Mouse (Mus musculus) megakaryocyte progenitor cell, adult 5-6 weeks (primary cell): ENCODE results near the gene Srcap. TPM values are rescaled to one million over a fixed set of nuclear protein-coding genes. Genes with fewer than 3 reads are reported as not detected.

Source experiments
- ATAC-seq: replicated peaks from 2 replicates; pipeline ENCODE4 v1.8.0; 2016; ENCODE audit warnings: mild to moderate bottlenecking, moderate TSS enrichment, inconsistent platforms; ENCODE audit not compliant: poor library complexity
- total RNA-seq, 2 experiments: library from RNA; stranded (forward) in 1 of 2; stranded (reverse) in 1 of 2; fragments of 157-497, 149-512 nt in 1 of 2; fragments of 200-1000 nt in 1 of 2; gene quantifications; 2 replicates each; pipeline versions ENCODE4 v1.2.3 to v1.2.4; 2015 to 2017

The Srcap gene
- total RNA-seq (2015): 64.0 and 78.0 TPM in 2 replicates
- total RNA-seq (2017): 20.6 and 24.1 TPM in 2 replicates

DNA sequence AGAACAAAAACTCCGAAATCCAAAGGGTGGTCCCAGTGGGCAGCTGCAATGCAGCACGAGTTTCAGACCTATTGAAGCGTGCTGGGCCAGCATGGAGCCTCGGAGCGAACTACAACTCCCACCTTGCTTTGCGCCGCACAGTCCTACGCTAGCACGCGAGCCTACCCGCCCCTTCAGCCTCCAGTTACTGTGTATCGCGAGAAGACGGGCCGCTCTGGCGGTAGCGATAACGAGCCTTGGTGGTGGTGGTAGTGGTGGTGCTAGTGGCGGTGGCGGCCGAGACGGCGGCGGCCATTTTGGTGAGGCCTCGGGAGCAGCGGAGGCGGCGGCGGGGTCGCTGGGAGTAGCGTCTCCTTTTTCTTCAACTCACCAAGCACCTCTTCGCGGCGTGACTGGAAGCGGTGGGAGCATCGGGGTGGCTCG, at the start of gene Srcap:
Gene Srcap, plus strand, starts transcription at position 176 of the 423 bp plus-strand sequence.
- peak; percentile 94 for ATAC-seq

DNA sequence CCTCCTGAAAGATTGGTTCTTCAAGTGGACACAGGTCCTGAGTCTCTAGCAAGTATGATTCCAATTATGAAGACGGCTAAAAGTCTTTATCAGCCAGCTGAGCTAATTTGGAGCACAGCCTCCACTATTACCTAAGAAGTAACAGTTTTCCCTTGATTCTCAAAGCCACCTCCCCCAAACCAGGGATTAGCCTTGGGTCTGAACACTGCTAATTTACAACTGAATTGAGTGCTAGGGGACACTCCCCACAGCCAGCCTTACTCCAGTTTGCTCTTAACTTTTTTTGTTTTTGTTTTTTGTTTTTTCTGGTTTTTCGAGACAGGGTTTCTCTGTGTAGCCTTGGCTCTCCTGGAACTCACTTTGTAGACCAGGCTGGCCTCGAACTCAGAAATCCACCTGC, 46.6 kb upstream of the Srcap start:
- ATAC-seq: no peak

DNA sequence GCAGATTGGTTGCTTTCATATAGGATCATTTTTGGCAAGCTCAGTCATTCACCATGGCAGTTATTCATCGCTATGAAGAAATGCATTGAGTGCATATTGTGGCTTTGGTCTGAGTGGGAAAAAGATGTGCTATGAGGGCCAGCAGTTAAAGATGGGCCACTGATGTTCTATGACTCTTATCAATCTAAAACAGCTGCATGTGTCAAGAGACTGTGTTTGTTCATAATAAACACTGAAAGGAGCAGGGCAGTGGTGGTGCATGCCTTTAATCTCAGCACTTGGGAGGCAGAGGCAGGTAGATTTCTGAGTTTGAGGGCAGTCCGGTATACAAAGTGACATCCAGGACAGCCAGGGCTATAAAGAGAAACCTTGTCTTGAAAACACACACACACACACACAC, 46.1 kb upstream of the Srcap start:
- ATAC-seq: peak; percentile 37

DNA sequence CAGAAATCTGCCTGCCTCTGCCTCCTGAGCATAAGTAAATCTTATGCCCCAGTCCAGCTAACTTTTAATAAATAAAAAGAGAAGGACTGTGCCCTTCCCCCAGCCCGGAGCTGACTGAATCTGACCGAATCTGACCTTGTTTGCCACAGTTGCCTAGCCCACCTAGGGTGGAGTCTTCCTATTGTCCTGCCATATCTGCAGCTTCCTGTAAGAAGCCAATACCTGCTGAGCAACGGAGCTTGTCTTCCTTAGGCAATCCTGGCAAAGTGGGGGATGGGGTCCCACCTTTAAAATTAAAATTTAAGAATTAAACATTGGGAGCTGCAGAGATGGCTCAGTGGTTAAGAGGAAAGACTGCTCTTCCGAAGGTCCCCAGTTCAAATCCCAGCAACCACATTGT, 45.2 kb upstream of the Srcap start:
- no peak for ATAC-seq

DNA sequence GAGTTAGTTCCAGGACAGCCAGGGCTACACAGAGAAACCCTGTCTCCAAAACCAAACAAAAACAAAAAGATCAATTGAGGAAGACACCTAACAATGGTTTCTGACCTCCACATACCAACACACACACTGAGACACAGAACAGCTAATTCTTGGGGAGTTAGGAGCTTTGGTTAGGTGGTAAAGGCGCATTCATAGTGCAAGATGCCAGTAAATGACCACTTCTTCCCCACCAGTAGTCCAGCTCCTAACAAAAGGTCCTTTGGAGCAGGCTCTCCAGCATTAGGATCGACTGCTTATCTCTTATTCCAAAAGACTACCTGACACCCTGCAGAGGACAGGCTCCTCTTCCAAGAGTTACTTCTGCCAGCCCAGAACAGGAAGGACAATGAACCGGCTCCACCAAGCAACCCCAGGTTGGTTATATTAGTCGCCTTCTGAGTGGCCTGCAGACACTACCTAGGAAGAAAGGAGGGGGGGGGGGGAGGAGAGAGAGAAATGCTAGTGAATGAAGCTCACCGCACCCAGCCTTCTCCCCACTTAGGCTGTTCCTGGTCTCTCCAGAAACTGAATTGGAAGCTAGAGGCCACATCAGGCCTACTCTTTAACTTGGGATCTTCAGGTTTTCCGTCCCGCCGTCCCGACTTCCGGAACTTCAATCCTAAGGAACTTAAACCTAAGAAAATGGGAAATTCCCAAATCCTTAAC, 41.6 kb upstream of the Srcap start:
- peak; percentile 12; the same call in 1 of the 2 replicates for ATAC-seq

DNA sequence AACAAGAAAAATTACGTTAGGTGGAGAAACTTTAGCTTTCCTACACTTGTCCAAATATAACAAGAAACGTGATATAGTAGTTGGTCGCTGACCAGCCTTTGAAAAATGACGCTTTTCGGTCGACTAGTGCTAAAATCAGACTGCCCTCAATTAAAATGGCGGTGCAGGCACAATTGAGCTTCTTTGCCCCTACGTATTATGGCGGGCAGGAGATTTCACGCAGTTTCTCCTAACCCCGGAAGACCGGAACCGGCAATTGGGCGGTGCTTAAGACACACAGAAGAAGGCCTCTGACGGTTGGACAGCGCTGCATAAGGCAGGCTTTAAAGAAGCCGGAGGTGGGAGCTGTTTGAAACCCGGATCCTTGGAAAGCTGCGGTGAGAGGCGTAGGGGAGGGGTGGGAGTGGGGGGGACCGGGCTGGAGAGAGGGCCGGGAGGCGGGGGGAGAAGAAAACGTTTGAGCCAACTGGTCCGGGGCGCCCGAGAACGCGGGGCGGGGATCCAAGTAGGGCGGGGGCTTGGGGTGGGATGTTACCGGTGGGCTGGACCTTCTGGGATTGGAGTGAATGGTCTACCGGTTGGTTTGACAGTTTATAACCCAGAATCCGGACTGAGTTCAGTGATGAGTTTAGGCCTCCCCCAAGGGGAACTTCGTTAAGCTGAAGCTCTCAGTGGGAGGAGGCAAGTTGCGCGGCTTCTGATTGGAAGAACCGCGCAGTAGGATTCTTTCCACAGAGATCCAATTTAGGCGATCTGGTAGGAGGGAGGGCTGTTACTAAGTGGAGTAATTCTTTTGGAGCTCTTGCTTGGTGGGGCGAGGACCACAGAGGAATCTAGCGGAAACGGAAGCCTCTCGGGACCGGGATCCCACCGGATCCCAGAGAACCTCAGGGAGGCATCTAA, 40.8 kb upstream of the Srcap start:
- peak; percentile 81 for ATAC-seq

DNA sequence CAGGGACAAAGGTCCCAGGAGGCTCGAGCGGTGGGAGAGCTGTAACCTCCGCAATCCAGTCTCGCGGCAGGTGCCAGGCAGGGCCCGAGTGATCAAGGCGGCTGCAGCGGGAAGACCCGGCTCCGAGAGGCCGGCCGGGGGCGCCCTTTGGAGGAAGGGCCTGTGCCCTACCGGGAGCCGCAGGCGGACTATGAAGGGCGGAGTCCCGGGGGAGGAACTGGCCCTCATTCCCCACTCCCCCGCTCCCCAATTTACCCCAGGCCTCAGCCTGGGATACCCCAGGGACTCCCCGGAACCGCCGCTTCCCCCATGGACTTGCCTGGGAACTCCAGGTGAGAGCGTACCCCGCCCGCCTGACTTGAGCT, 40.2 kb upstream of the Srcap start:
- peak; percentile 37 for ATAC-seq

DNA sequence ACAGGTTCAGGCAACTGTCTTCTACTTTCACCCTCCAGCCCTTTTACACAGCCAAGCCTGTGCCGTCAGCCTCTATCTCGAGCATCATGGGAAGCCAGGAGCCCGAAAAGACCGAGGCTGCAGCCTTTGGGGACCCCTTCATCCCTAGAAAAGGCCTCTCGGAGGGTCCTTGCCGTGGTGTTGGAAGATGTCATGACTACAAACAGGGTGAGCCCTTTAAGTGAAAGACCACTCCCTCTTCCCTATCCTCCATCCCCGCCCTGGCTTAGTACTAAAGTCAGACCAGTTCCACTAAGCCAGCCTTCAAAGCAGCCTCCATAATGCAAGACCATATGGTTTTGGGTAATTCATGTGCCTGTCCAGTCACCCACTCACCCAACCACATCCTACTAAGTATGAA, 39.7 kb upstream of the Srcap start:
- ATAC-seq: no peak

DNA sequence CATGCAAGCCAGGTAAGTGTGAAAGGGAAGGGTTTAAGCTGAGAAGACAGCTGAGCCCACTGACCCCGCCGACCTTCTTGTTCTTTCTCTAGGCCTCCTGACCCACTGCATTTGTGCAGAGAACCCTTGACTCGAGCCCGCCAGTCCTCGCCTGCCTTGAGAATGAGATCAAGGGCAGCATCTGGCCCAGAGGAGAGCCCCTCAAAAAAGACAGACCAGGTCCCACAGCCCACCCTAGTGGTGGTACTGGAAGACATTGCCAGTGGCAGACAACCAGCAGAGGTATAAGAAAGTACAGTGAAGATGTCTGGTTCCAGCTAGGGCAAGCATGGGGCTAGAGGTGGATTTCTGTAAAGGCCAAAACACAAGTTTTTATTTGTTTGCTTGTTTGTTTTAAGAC, 38.1 kb upstream of the Srcap start:
- ATAC-seq: no peak

DNA sequence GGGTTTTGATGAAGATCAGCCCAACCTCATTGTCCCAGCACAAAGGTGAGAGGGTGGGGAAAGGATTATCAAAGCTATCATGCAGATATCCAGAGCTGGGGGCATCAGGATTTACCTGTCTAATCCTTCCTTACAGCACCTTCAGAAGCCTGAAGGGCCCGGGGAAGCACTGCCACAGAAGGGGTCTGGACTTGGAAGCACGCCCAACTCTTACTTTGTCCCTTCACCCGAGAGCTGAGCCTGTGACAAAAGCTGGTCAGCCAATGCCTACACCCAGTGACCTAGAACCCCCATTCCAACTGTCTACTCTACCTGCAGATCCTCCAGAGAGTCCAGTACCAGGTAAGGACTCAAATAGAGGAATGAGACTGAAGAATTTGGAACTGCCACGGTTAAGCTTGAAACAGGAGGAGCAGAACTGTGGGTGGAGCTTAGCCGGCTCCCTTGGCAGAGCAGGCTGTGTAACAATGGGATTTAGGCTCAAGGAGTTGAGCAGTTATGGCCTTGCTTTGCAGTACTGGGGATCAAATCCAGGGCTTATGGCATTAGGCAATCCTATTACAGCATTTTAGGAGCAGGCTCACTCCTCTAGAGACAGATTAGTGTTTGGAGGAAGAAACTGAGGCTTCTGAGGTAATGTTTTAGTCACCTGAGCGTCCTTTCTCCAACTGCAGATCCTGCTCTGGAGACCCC, 37.3 kb upstream of the Srcap start:
- no peak for ATAC-seq

DNA sequence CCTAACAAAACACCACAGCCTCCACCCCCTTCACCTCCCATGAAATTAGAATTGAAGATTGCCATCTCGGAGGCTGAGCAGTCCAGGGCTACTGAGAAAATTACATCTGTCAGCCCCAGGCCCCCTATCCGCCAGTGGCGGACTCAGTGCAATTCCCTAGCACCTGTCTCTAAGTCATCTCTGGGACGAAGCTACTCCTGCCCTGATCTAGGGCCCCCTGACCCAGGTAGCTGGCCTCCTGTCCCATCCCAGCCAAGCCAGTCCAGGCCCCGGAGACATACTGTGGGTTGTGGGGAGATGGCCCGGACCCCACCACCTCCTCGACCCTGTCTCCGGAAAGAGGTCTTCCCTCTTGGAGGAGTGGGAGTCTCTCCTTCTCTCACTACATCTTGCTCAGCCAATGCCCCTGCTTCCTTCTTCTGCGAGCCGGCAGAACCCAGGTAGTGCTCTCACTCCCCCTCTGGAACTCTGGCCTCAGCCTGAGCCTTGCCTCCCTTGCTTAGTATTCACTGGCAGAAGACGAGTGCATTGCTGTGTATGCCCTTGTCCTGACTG, 36.5 kb upstream of the Srcap start:
- no peak for ATAC-seq

DNA sequence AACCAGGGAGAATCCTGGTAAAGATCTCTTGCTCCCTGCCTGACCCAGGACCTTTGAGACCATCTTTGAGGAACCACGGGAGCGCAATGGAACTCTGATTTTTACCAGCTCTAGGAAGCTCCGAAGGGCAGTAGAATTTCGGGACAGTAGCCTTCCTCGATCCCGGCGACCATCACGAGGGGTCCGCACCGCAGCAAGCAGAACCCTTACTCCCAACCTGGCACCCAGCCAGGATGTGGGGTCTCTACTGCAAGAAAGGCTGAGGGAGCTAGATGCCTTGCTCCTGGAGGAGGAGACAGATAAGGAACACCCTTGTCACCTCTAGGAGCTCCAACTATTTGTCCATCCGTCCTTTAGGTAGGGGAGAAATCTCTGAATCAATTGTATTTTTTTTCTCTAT, 35.4 kb upstream of the Srcap start:
- ATAC-seq: no peak

DNA sequence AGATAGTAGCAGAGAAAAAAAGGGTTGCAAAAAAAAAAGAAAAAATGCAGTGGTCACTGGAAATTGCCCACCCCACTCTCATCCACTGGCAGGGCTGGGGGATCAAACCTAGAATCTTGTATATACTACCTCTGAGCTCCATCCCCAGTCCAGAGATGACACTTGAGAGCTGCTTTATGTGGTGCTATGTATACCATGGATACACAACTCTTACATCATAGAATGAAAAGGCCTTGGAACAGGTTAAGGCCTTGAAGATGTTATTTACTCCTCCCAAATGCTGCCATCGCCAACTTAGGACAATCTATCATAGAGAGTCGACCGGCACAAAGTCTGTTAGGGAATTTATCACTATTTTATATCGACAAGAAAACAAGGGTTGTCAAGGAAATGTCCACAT, 34.9 kb upstream of the Srcap start:
- no peak for ATAC-seq

DNA sequence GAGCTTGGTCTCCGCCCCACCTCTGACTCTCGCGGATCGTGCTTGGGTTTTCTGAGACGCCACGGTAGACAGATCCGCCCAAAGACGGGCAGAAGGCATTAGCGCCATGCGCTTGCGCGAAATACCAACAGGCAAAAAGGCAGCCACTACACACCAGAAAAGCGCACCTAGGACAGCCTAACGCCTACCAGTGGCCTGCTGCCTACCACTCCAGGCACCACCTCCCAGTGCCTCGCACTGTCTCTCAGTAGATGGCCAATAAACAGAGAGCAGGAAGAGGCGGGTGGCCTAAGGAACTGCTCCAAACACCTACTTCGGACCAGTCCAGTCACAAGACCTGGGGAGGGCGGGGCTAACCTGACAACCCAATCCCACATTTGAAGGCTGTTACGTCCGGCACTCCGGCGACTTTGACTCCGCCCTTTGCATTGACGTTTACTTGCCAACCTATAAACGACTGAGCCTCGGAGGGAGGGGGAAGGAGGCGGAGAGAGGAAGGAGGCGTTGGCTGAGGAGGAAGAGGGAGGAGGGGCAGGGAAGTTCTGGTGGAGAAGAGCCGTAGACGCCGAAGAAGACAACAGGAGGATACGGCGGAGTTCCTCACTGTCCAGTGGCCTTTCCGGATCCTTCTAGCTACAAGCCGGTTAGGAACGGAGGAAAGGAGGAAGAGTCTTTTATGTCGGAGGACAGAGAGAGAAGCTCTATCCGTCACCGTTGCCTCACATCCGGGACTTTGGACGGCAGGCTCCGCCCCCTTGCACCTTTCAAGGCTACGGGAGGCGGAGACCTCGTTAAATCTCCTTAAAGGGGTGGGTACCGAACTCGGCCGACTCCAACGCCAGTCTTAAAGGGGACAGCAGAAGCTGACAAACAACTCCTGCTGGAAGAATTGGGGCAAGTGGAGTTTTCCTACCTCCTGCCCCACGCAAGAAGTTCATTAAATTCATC, 33.8 kb upstream of the Srcap start:
- ATAC-seq: peak; percentile 78

DNA sequence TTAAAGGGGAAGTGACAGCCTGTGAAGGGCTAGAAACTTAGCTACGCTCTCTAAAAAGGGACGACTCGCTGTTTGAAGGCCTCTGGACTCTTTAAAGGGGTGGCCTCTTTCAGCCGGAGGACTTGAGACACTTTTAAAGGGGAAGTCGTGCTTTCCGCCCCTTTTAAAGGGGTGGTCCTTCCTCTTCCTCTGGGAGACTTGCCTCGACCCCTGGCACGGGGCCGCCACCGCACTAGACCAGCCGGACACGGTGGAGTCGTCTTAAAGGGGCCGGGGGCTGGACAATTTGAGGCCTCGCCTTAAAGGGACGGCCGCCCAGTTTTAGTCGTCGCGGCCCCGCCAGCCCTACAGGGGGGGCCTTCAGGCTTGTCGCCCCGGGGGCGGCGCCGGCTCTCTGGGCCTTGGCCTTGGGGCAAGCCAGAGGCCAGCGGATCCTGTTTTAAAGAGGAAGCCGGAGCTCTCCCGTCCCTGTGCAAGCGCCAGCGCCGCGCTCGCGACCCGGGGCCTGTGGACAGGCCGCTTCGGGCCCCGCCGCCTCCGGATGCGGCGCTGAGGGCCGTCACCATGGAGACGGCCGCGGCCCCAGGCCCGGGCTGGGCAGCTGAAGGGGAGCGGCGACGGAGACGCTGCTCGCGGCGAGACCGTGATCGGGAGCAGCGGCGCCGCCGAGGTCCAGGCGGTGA, 33.0 kb upstream of the Srcap start, which contains the start of gene Fbrs:
Gene Fbrs, plus strand, starts transcription at position 565 of the 683 bp plus-strand sequence.
- ATAC-seq: peak; percentile 44

DNA sequence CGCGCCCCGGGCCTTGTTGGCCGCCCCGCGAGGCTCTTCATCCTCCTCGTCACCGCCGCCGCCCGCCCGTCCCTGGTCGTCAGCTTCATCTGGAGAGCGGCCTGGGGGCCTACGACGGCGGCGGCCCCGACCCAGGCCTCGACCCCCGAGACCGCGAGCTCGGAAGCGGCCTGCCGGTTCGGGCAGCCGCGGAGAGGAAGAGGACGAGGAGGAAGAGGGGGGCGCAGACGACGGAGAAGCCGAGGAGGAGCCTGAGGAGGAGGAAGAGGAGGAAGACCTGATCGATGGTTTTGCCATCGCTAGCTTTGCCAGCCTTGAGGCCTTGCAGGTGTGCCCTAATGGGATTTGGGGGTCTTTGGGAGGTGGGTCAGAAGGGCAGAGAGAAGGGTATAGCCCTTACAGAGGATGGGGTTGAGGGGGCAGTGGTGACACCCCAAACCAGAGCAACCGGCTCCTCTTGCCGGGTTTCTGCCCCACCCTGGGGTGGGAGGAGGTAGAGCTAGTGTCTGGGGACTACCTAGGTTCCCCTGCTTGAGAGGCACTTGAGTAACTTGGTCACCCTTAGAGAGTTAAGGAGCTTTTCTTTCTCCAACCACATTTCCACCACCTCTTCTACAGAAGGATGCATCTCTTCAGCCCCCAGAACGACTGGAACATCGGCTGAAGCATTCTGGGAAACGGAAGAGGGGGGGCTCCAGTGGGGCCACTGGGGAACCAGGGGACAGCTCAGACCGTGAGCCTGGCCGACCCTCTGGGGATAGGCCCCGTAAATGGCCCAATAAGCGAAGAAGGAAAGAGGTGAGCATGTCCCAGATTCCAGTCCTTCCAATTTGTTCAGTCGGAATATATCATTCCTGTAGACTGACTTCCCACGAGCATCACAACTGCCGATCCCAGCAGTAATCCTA, 32.2 kb upstream of the Srcap start:
- no peak for ATAC-seq

DNA sequence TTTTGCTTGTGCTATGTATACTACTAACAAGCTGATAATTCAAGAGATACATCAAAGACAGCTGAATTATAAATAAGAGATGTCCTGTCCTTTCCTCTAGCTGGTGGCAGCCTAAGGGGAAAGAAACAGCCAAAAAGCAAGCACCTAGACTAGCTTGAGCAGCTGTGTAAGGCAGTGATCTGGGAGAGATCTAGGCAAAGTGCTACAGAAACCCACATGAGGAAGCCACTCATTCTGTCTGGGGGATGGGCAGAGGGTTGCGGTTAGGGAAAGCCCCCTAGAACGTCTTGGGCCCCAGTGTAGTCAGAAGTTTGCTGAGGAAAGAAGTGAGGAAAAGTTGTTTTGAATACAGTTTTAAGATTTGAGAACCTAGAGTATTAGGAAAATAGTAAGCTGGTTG, 31.5 kb upstream of the Srcap start:
- no peak for ATAC-seq

DNA sequence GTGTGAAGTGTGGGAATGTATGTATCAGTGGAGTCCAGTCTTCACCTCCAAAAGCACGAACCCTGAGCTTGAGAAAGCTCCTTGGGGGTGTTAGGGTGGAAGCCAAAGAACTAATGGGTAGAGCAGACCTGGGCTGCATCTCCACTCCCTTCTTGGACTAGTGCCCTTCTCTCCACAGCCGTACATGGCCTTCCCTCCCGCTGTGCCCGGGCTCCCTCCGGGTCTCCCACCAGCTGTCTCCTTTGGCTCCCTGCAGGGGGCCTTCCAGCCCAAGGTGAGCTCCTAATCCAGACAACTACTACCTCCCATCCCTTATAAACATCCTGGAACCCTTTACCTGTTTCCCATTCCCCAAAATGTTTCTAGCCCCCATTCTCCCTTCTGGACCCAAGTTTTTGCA, 26.4 kb upstream of the Srcap start:
- ATAC-seq: no peak
